Mouse (Mus musculus) small intestine, adult 2 months (tissue): Measurements from ENCODE around the gene Mmp25. TPM values are rescaled to one million over a fixed set of nuclear protein-coding genes. Genes with fewer than 3 reads are reported as not detected.

Source experiments
- H3K27ac ChIP-seq: fragments of 200-500 bp; 2 replicates; pipeline ENCODE4 v1.5.1; 2012; ENCODE audit warnings: low read depth, low read length, control low read depth, inconsistent platforms; ENCODE audit not compliant: insufficient read depth
- H3K27me3 ChIP-seq: fragments of 200-500 bp; 2 replicates; pipeline ENCODE4 v1.6.1; 2012; ENCODE audit warnings: mild to moderate bottlenecking, moderate library complexity, low read length, inconsistent platforms; ENCODE audit not compliant: control insufficient read depth, insufficient read depth
- H3K36me3 ChIP-seq: fragments of 200-500 bp; 2 replicates; pipeline ENCODE4 v1.6.1; 2012; ENCODE audit warnings: mild to moderate bottlenecking, low read length, control low read depth, inconsistent platforms; ENCODE audit not compliant: control insufficient read depth, insufficient read depth
- H3K4me1 ChIP-seq: fragments of 200-500 bp; 2 replicates; pipeline ENCODE4 v1.6.1; 2012; ENCODE audit warnings: low read length, inconsistent platforms, mixed read lengths; ENCODE audit not compliant: control insufficient read depth, insufficient read depth, insufficient read length
- H3K4me3 ChIP-seq: fragments of 200-500 bp; 2 replicates; pipeline ENCODE4 v1.5.1; 2012; ENCODE audit warnings: low read depth, mild to moderate bottlenecking, control low read depth, inconsistent platforms, low read length, moderate library complexity
- CTCF ChIP-seq: fragments of 200-500 bp; IDR thresholded peaks from 2 replicates; pipeline ENCODE4 v1.5.1; 2012; ENCODE audit warnings: low read depth, mild to moderate bottlenecking, control low read depth, inconsistent platforms, low read length, moderate library complexity, mixed read lengths; ENCODE audit not compliant: insufficient replicate concordance, insufficient read length; ENCODE audit errors: extremely low read depth
- POLR2A ChIP-seq: fragments of 200-500 bp; IDR thresholded peaks from 2 replicates; pipeline ENCODE4 v1.6.1; 2012; ENCODE audit warnings: low read depth, mild to moderate bottlenecking, control low read depth, inconsistent platforms, low read length, moderate library complexity
- WGBS: fragments of 180-500 bp; shearing (Covaris S2); methylation state at CpG from one replicate; pipeline ENCODE4 v1.1.7; 2018; 5-methylcytosine and 5-hydroxymethylcytosine counted together
- polyA plus RNA-seq: library from polyadenylated mRNA; depleted of rRNA; stranded (reverse); fragments of >200 nt; gene quantifications from 2 replicates; pipeline ENCODE4 v1.2.3, GENCODE M21; 2012

Gene Mmp25
- polyA plus RNA-seq, 1 experiment = 1.5 TPM

GRCm38 (mm10) chr17:23681086-23681485 is 36.0 kb upstream of the Mmp25 start:
- no peaks in the 10 kb centered on the region for H3K36me3 ChIP-seq
- H3K27ac ChIP-seq = no peak overlapping the region
- H3K27me3 ChIP-seq = peaks cover 15% of the 10 kb centered on the region
- no peak overlapping the region for H3K4me3 ChIP-seq
- no peak for TF ChIP-seq POLR2A
- no peak for TF ChIP-seq CTCF
- WGBS = 45% methylated on average over 10 of the region's 10 CpGs
- peaks cover 7% of the 10 kb centered on the region for H3K4me1 ChIP-seq

- Histone ChIP-seq H3K27ac (no peak overlapping the region), H3K27me3 (peaks cover 15% of the 10 kb centered on the region), H3K4me3 (no peak overlapping the region), H3K4me1 (peaks cover 10% of the 10 kb centered on the region), H3K36me3 (no peaks in the 10 kb centered on the region)
- 81% methylated on average over 9 of the region's 9 CpGs for WGBS
- TF ChIP-seq CTCF = no peak
Measured at GRCm38 (mm10) chr17:23680336-23680735, 35.3 kb upstream of the Mmp25 start.

- H3K4me3 ChIP-seq = no peak within 1 kb of the TSS
- no peak for TF ChIP-seq CTCF
- no peak for TF ChIP-seq POLR2A
- WGBS = 13% methylated on average over 38 of the region's 38 CpGs
- no peak within 1 kb of the TSS for H3K27ac ChIP-seq
- peaks cover 11% of the 10 kb centered on the region for H3K4me1 ChIP-seq
- H3K36me3 ChIP-seq = no peaks in the 10 kb centered on the region
- peaks cover 15% of the 10 kb centered on the region for H3K27me3 ChIP-seq
Measured at GRCm38 (mm10) chr17:23679127-23679835, 34.2 kb upstream of the Mmp25 start, which contains the start of gene Cldn6. Gene Cldn6 (plus strand): TSS chr17:23679249.

GRCm38 (mm10) chr17:23677236-23677679 is 32.2 kb upstream of the Mmp25 start, which contains the start of gene Tnfrsf12a:
Gene Tnfrsf12a (minus strand): TSS chr17:23677468.
- TF ChIP-seq POLR2A (peak; percentile 90), CTCF (no peak)
- Histone ChIP-seq H3K27me3 (peaks cover 15% of the 10 kb centered on the region), H3K36me3 (no peaks in the 10 kb centered on the region), H3K4me1 (peaks cover 11% of the 10 kb centered on the region), H3K4me3 (peak within 1 kb of the TSS; percentile 84), H3K27ac (peak within 1 kb of the TSS; percentile 36; the same call in 1 of the 2 replicates)
- WGBS = under 1% methylated on average over 34 of the region's 34 CpGs

- WGBS = 1% methylated on average over 37 of the region's 37 CpGs
- Histone ChIP-seq H3K4me3 (peak overlapping the region; percentile 84), H3K27me3 (peaks cover 15% of the 10 kb centered on the region), H3K36me3 (no peaks in the 10 kb centered on the region), H3K27ac (peak overlapping the region; percentile 36; the same call in 1 of the 2 replicates), H3K4me1 (peaks cover 11% of the 10 kb centered on the region)
- no peak for TF ChIP-seq CTCF
- 0 out of 2 replicates have a peak, but pooled peaks have one; percentile 3 for TF ChIP-seq POLR2A
Measured at GRCm38 (mm10) chr17:23676473-23677031, 31.5 kb upstream of the Mmp25 start.

- Histone ChIP-seq H3K4me3 (peak overlapping the region; percentile 84), H3K27me3 (peaks cover 15% of the 10 kb centered on the region), H3K27ac (0 out of 2 replicates have a peak overlapping the region, but pooled peaks have one; percentile 14), H3K4me1 (peaks cover 11% of the 10 kb centered on the region), H3K36me3 (no peaks in the 10 kb centered on the region)
- WGBS = 17% methylated on average over 15 of the region's 15 CpGs
- no peak for TF ChIP-seq POLR2A
- no peak for TF ChIP-seq CTCF
Measured at GRCm38 (mm10) chr17:23675564-23676281, 30.6 kb upstream of the Mmp25 start.
